Mouse (Mus musculus) lung, adult 2 months (tissue): Measurements from ENCODE around the gene Fbxl22.

Source experiments
- CTCF ChIP-seq: fragments of 200-500 bp; IDR thresholded peaks from 2 replicates; pipeline ENCODE4 v1.5.1; 2011; ENCODE audit warnings: mild to moderate bottlenecking, low read length, control low read depth; ENCODE audit not compliant: insufficient read depth
- POLR2A ChIP-seq: fragments of 200-500 bp; IDR thresholded peaks from 2 replicates; pipeline ENCODE4 v1.6.1; 2011; ENCODE audit warnings: low read depth, mild to moderate bottlenecking, control low read depth, low read length, borderline replicate concordance; ENCODE audit errors: extremely low read depth

- TF ChIP-seq POLR2A (no peak), CTCF (no peak)
These were observed 1.2 kb downstream of the Fbxl22 start for GRCm38 (mm10) chr9:66513150-66513549.
